14 mouse cellular contexts compared by ENCODE assay signal in the genomic region with DNA sequence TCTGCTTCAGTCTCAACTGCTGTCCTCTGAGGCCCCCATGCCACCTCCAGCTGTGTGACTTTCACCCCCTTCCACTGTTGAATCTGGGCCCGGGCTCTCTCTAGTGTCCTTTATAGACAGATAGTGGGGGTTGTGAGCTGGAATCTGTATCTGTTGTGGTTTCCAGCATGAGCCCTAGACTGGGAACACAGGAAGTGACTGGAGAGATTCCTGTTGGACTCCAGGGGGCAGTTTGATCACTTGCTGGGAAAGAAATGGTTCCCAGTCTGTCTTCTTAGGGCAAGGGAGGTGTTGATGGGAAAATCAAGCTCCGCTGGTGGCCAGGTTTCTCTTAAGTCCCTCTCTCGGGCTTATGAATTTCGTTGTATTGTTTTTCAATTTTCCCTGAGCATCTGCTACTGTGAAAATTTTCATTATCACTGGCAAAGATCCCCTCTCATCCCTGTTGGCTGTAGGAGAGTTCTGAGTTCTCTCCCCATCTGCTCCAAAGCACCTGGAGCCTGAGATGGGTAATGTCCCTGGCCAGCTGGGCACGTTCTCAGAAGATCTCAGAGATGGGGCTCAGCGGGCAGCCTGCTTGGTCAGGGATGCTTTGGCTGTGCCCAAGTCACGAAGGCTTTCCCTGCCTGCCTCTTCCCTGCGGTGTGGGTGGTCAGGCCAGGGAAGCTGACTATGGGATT.
DNase-seq lines count a peak whose midpoint lies in the region.
"Had no signal": no experiment of that assay in that cellular context is flagged by ENCODE, and none has a peak within 500 bp of the region (broad histone marks: within the 10 kb centered on the region; RNA-seq: fewer than 3 reads in every experiment).

No protein-coding gene starts in this region.

- DNase-seq in layer of hippocampus, adult 11-12 months (ENCODE audit: low spot score) = peak; percentile 35
- DNase-seq in layer of hippocampus, adult 9-10 months (ENCODE audit: low spot score) = no peak
- peak; percentile 26 for DNase-seq in cerebellum, adult 8-10 months
- peak; percentile 43 to 49 for DNase-seq in cerebellum, postnatal 14 days
- peak; percentile 65 for DNase-seq in layer of hippocampus, postnatal 14 days (ENCODE audit: low spot score in 2 of 2)
- DNase-seq in heart, adult 9 months (ENCODE audit: low spot score in 2 of 2) = no peak
- DNase-seq in urinary bladder, postnatal 25 days (ENCODE audit: low spot score) = no peak
- DNase-seq: adrenal gland, adult 2 months; heart, postnatal 14 days; kidney, adult 2 months; kidney, postnatal 14 days; lung, adult 2 months; retina, postnatal 1 day; right cerebral cortex, postnatal 4 days had no signal

Comparison
In these comparisons a context has a peak if more than half of its experiments do, and no peak if none do; other contexts are left out.
1. DNase-seq: peak in layer of hippocampus, adult 11-12 months (single experiment), cerebellum, adult 8-10 months (single experiment), cerebellum, postnatal 14 days (2 of 2) and layer of hippocampus, postnatal 14 days (2 of 2); none in layer of hippocampus, adult 9-10 months (single experiment), heart, adult 9 months (0 of 2) and urinary bladder, postnatal 25 days (single experiment).